Mouse (Mus musculus) kidney, embryonic 14.5 days (tissue): ENCODE results near the gene Rps8. TPM values are rescaled to one million over a fixed set of nuclear protein-coding genes. Genes with fewer than 3 reads are reported as not detected.

Source experiments
- ATAC-seq: fragments of 200-750 bp; cut with Nextera tagmentation; 2 replicates; pipeline ENCODE4 v1.8.0; 2017; ENCODE audit warnings: moderate number of reproducible peaks, mild to moderate bottlenecking, moderate TSS enrichment, moderate library complexity; ENCODE audit not compliant: low FRiP score, low TSS enrichment
- H3K27ac ChIP-seq: fragments of 300-500 bp; sonication (generic); 2 replicates; pipeline ENCODE4 v1.5.1; 2014; ENCODE audit warnings: low read depth, mild to moderate bottlenecking, low read length, moderate library complexity, mixed read lengths
- H3K27me3 ChIP-seq: fragments of 300-500 bp; sonication (generic); 2 replicates; pipeline ENCODE4 v1.6.1; 2014; ENCODE audit warnings: mild to moderate bottlenecking, low read length; ENCODE audit not compliant: control insufficient read depth, insufficient read depth
- H3K36me3 ChIP-seq: fragments of 300-500 bp; sonication (generic); 2 replicates; pipeline ENCODE4 v1.6.1; 2014; ENCODE audit warnings: low read length, mixed read lengths; ENCODE audit not compliant: control insufficient read depth, insufficient read depth
- H3K4me1 ChIP-seq: fragments of 300-500 bp; sonication (generic); 2 replicates; pipeline ENCODE4 v1.6.1; 2014; ENCODE audit warnings: low read length, mixed read lengths; ENCODE audit not compliant: control insufficient read depth, insufficient read depth
- H3K4me2 ChIP-seq: fragments of 300-500 bp; sonication (generic); replicated peaks from 2 replicates; pipeline ENCODE4 v1.6.1; 2014; ENCODE audit warnings: low read depth, mild to moderate bottlenecking, low read length
- H3K4me3 ChIP-seq: fragments of 300-500 bp; sonication (generic); 2 replicates; pipeline ENCODE4 v1.5.1; 2014; ENCODE audit warnings: mild to moderate bottlenecking, low read length
- H3K9ac ChIP-seq: fragments of 300-500 bp; sonication (generic); 2 replicates; pipeline ENCODE4 v1.6.1; 2014; ENCODE audit warnings: low read depth, mild to moderate bottlenecking, low read length, moderate library complexity
- H3K9me3 ChIP-seq: fragments of 300-500 bp; sonication (generic); 2 replicates; pipeline ENCODE4 v1.6.1; 2016; ENCODE audit warnings: low read length; ENCODE audit not compliant: control insufficient read depth
- WGBS: fragments of 180-500 bp; shearing (Covaris S2); extraction: QIAGEN DNeasy Blood & Tissue Kit; methylation state at CpG from one replicate; pipeline ENCODE4 v1.1.7; 2014; 5-methylcytosine and 5-hydroxymethylcytosine counted together
- microRNA-seq: library from miRNA; unstranded; fragments of <30 nt; microRNA quantifications from one replicate; pipeline ENCODE4, GENCODE M21; 2016
- polyA plus RNA-seq: library from polyadenylated mRNA; unstranded; fragments of >200 nt; fragmentation: Nextera tagmentation; extraction: Ambion mirVana; gene quantifications from 2 replicates; pipeline ENCODE4 v1.2.1, GENCODE M21; 2014

Gene Rps8
- polyA plus RNA-seq, 1 experiment from 2014 or later: 1,419 TPM

- H3K36me3 ChIP-seq: peaks cover 67% of the 10 kb centered on the region
- no peak for ATAC-seq
- no peak overlapping the region for H3K27ac ChIP-seq
- H3K4me1 ChIP-seq: peaks cover 4% of the 10 kb centered on the region; the same call in 1 of the 2 replicates
- no peak overlapping the region for H3K4me3 ChIP-seq
- H3K4me2 ChIP-seq: no peak overlapping the region
- H3K9ac ChIP-seq: no peak overlapping the region
- no peaks in the 10 kb centered on the region for H3K27me3 ChIP-seq
- 88% methylated on average over 13 of the region's 13 CpGs for WGBS
- no peaks in the 10 kb centered on the region for H3K9me3 ChIP-seq
Measured at GRCm38 (mm10) chr4:117110249-117110648, 45.8 kb downstream of the Rps8 start.

DNA sequence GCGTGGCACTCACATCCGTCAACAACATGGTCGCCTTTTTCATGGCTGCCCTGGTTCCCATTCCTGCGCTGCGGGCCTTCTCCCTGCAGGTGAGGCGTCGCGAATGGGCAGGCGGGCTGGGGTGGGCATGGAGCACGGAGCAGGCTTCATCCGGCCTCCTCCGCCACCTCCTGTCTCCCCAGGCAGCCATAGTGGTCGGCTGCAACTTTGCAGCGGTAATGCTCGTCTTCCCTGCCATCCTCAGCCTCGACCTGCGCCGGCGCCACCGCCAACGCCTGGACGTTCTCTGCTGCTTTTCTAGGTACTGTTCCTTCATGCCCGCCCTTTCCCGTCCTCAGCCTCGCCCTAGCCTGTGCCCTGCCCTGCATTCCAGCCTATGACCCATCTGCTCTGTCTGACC, 46.7 kb downstream of the Rps8 start:
- no peaks in the 10 kb centered on the region for H3K9me3 ChIP-seq
- no peak overlapping the region for H3K9ac ChIP-seq
- no peak overlapping the region for H3K4me3 ChIP-seq
- H3K27me3 ChIP-seq: no peaks in the 10 kb centered on the region
- peaks cover 13% of the 10 kb centered on the region; the same call in 1 of the 2 replicates for H3K4me1 ChIP-seq
- H3K27ac ChIP-seq: no peak overlapping the region
- H3K4me2 ChIP-seq: no peak overlapping the region
- ATAC-seq: no peak
- WGBS: 96% methylated on average over 25 of the region's 25 CpGs
- peaks cover 60% of the 10 kb centered on the region for H3K36me3 ChIP-seq

DNA sequence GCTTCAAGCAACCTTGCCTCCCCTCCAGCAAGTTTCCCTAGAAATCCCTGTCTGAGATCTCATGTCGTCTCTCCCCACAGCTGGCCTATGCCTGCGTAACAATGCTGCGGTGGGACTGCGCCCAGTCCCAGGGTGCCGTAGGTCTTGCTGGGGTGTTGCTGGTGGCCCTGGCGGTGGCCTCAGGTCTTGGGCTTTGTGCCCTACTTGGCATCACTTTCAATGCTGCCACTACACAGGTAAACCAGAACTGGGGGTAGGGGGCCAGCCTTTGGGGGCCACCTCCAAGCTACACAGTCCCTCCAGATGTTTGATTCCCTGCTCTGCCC, 47.6 kb downstream of the Rps8 start:
- H3K4me1 ChIP-seq: peaks cover 14% of the 10 kb centered on the region; the same call in 1 of the 2 replicates
- no peak overlapping the region for H3K9ac ChIP-seq
- ATAC-seq: no peak
- peaks cover 53% of the 10 kb centered on the region for H3K36me3 ChIP-seq
- no peak overlapping the region for H3K4me3 ChIP-seq
- 96% methylated on average over 6 of the region's 6 CpGs for WGBS
- no peaks in the 10 kb centered on the region for H3K9me3 ChIP-seq
- no peak overlapping the region for H3K4me2 ChIP-seq
- H3K27me3 ChIP-seq: no peaks in the 10 kb centered on the region
- no peak overlapping the region for H3K27ac ChIP-seq

- H3K36me3 ChIP-seq: peaks cover 53% of the 10 kb centered on the region
- ATAC-seq: no peak
- H3K27me3 ChIP-seq: no peaks in the 10 kb centered on the region
- H3K4me2 ChIP-seq: no peak overlapping the region
- no peak overlapping the region for H3K4me3 ChIP-seq
- H3K27ac ChIP-seq: no peak overlapping the region
- H3K4me1 ChIP-seq: peaks cover 14% of the 10 kb centered on the region; the same call in 1 of the 2 replicates
- H3K9me3 ChIP-seq: no peaks in the 10 kb centered on the region
- WGBS: 91% methylated on average over 18 of the region's 18 CpGs
- H3K9ac ChIP-seq: no peak overlapping the region
Measured at GRCm38 (mm10) chr4:117107813-117108523, 48.1 kb downstream of the Rps8 start.

GRCm38 (mm10) chr4:117105127-117105526, 50.9 kb downstream of the Rps8 start:
- Histone ChIP-seq H3K4me3 (no peak overlapping the region), H3K9ac (no peak overlapping the region), H3K4me1 (peaks cover 14% of the 10 kb centered on the region; the same call in 1 of the 2 replicates), H3K27ac (no peak overlapping the region), H3K36me3 (peaks cover 39% of the 10 kb centered on the region), H3K27me3 (no peaks in the 10 kb centered on the region), H3K9me3 (no peaks in the 10 kb centered on the region), H3K4me2 (no peak overlapping the region)
- ATAC-seq: no peak
- WGBS: 51% methylated on average over 10 of the region's 10 CpGs

DNA sequence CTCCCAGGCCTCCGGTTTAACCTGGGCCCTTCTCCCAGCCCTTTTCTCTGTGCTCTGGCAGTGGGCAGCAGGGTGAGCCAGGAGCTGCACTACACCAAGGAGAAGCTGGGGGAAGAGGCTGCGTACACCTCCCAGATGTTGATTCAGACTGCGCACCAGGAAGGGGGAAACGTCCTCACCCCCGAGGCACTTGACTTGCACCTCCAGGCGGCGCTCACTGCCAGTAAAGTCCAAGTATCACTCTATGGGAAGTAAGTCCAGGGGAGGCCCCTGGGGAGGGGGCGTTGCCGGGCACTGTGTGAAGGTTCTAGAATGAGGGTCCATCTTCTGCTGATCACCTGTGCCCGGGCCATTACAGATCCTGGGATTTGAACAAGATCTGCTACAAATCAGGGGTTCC, 51.4 kb downstream of the Rps8 start:
- Histone ChIP-seq H3K9ac (no peak overlapping the region), H3K36me3 (peaks cover 38% of the 10 kb centered on the region), H3K9me3 (no peaks in the 10 kb centered on the region), H3K4me1 (peaks cover 14% of the 10 kb centered on the region; the same call in 1 of the 2 replicates), H3K4me3 (no peak overlapping the region), H3K4me2 (no peak overlapping the region), H3K27me3 (no peaks in the 10 kb centered on the region), H3K27ac (no peak overlapping the region)
- no peak for ATAC-seq
- 82% methylated on average over 10 of the region's 10 CpGs for WGBS

Small RNA genes lying within 50 kb of the gene (microRNA-seq; reads per million reads assigned to microRNA genes)
- gene Gm22398: not detected

Other genes starting within 250 kb of the Rps8 start
- gene Urod, start 161.8 kb downstream of the Rps8 start, polyA plus RNA-seq: 83.9 and 101 TPM in 2 replicates
- 4.5 and 7.6 TPM in 2 replicates for gene Hectd3, start 160.9 kb downstream of the Rps8 start, polyA plus RNA-seq
- gene Eif2b3, start 136.8 kb downstream of the Rps8 start, polyA plus RNA-seq: 52.9 and 53.2 TPM in 2 replicates
- gene Ptch2, start 60.2 kb downstream of the Rps8 start, polyA plus RNA-seq: 6.0 and 7.6 TPM in 2 replicates
- 6.2 TPM in 2 replicates for gene Btbd19, start 30.5 kb downstream of the Rps8 start, polyA plus RNA-seq
- not detected in 2 replicates for gene Tctex1d4, start 29.4 kb downstream of the Rps8 start, polyA plus RNA-seq
- 2.4 and 2.9 TPM in 2 replicates for gene Plk3, start 22.3 kb downstream of the Rps8 start, polyA plus RNA-seq
- gene Kif2c, start 26.4 kb upstream of the Rps8 start, polyA plus RNA-seq: 63.8 and 74.6 TPM in 2 replicates
- gene Tmem53, start 95.7 kb upstream of the Rps8 start, polyA plus RNA-seq: 10.1 and 13.8 TPM in 2 replicates
- gene Armh1, start 95.9 kb upstream of the Rps8 start, polyA plus RNA-seq: 0.15 and 0.54 TPM in 2 replicates